Comparison of ENCODE assay signal across 27 mouse cellular contexts in genomic region chr12:117078945-117079344, GRCm38 (mm10).
DNase-seq lines count a peak whose midpoint lies in the region; ATAC-seq lines count a peak whose summit lies in the region.
"Had no signal": no experiment of that assay in that cellular context is flagged by ENCODE, and none has a peak within 500 bp of the region (broad histone marks: within the 10 kb centered on the region; RNA-seq: fewer than 3 reads in every experiment).

No protein-coding gene starts in this region.

- 89% methylated on average over 5 of the region's 5 CpGs for WGBS in forebrain, embryonic 13.5 days

- H3K4me1 ChIP-seq in forebrain, embryonic 13.5 days = peaks cover 10% of the 10 kb centered on the region
- H3K4me1 ChIP-seq: embryonic facial prominence, embryonic 15.5 days; limb, embryonic 12.5 days; liver, embryonic 15.5 days had no signal

- no peaks in the 10 kb centered on the region for H3K9me3 ChIP-seq in forebrain, embryonic 13.5 days (replicated peaks)
- H3K9me3 ChIP-seq: embryonic facial prominence, embryonic 10.5 days; embryonic facial prominence, embryonic 15.5 days; forebrain, embryonic 12.5 days; hindbrain, embryonic 12.5 days; limb, embryonic 12.5 days; liver, embryonic 15.5 days; lung, embryonic 15.5 days had no signal

- no peak overlapping the region for H3K4me3 ChIP-seq in forebrain, embryonic 13.5 days
- H3K4me3 ChIP-seq: embryonic facial prominence, embryonic 10.5 days; embryonic facial prominence, embryonic 15.5 days; forebrain, embryonic 12.5 days; hindbrain, embryonic 12.5 days; limb, embryonic 12.5 days; liver, embryonic 15.5 days; lung, embryonic 15.5 days had no signal

- no peak overlapping the region for H3K9ac ChIP-seq in forebrain, embryonic 13.5 days
- H3K9ac ChIP-seq: embryonic facial prominence, embryonic 15.5 days; forebrain, embryonic 12.5 days; hindbrain, embryonic 12.5 days; limb, embryonic 12.5 days; liver, embryonic 15.5 days; lung, embryonic 15.5 days had no signal

- DNase-seq in layer of hippocampus, adult 9-11 months = peak; percentile 20
- DNase-seq in layer of hippocampus, adult 8-10 months (ENCODE audit: low spot score in 2 of 2) = no peak
- DNase-seq in right cerebral cortex, adult 18-20 months = peak; percentile 69
- no peak for DNase-seq in right cerebral cortex, postnatal 4 days
- peak; percentile 66 to 74 for DNase-seq in right cerebral cortex, postnatal 10 days (ENCODE audit: low spot score in 2 of 2)
- DNase-seq in spleen, adult 18-20 months = no peak
- DNase-seq: adrenal gland, adult 8-10 months; B cell, adult 2 months; cerebellum, adult 8-10 months; cerebellum, postnatal 25 days; gastrocnemius, postnatal 10 days; heart, postnatal 36 days; kidney, adult 8-10 months; kidney, postnatal 10 days; retina, postnatal 1 day; thymus, postnatal 4 days had no signal

- no peak for ATAC-seq in forebrain, embryonic 13.5 days
- ATAC-seq: intestine, embryonic 16.5 days had no signal

- no peaks in the 10 kb centered on the region for H3K27me3 ChIP-seq in forebrain, embryonic 13.5 days
- H3K27me3 ChIP-seq: embryonic facial prominence, embryonic 15.5 days; hindbrain, embryonic 12.5 days; limb, embryonic 12.5 days; liver, embryonic 15.5 days; lung, embryonic 15.5 days had no signal

- H3K4me2 ChIP-seq in forebrain, embryonic 13.5 days = no peak overlapping the region
- H3K4me2 ChIP-seq: embryonic facial prominence, embryonic 15.5 days; forebrain, embryonic 12.5 days; heart, embryonic 11.5 days; hindbrain, embryonic 12.5 days; limb, embryonic 12.5 days; liver, embryonic 15.5 days; lung, embryonic 15.5 days; midbrain, embryonic 11.5 days had no signal

- H3K36me3 ChIP-seq in forebrain, embryonic 13.5 days (ENCODE audit: poor library complexity, severe bottlenecking) = no peaks in the 10 kb centered on the region
- H3K36me3 ChIP-seq: embryonic facial prominence, embryonic 10.5 days; embryonic facial prominence, embryonic 15.5 days; forebrain, embryonic 12.5 days; hindbrain, embryonic 12.5 days; limb, embryonic 12.5 days; liver, embryonic 15.5 days; lung, embryonic 15.5 days had no signal

- no peak overlapping the region for H3K27ac ChIP-seq in forebrain, embryonic 13.5 days
- H3K27ac ChIP-seq: embryonic facial prominence, embryonic 10.5 days; embryonic facial prominence, embryonic 15.5 days; forebrain, embryonic 12.5 days; hindbrain, embryonic 12.5 days; limb, embryonic 12.5 days; liver, embryonic 15.5 days; lung, embryonic 15.5 days had no signal

Comparison
In these comparisons a context has a peak if more than half of its experiments do, and no peak if none do; other contexts are left out.
1. DNase-seq: peak in layer of hippocampus, adult 9-11 months (single experiment), right cerebral cortex, adult 18-20 months (single experiment) and right cerebral cortex, postnatal 10 days (2 of 2); none in layer of hippocampus, adult 8-10 months (0 of 2), right cerebral cortex, postnatal 4 days (single experiment) and spleen, adult 18-20 months (0 of 2).